Mouse (Mus musculus): ENCODE data around the gene Msmo1.

Gene Msmo1

DNA sequence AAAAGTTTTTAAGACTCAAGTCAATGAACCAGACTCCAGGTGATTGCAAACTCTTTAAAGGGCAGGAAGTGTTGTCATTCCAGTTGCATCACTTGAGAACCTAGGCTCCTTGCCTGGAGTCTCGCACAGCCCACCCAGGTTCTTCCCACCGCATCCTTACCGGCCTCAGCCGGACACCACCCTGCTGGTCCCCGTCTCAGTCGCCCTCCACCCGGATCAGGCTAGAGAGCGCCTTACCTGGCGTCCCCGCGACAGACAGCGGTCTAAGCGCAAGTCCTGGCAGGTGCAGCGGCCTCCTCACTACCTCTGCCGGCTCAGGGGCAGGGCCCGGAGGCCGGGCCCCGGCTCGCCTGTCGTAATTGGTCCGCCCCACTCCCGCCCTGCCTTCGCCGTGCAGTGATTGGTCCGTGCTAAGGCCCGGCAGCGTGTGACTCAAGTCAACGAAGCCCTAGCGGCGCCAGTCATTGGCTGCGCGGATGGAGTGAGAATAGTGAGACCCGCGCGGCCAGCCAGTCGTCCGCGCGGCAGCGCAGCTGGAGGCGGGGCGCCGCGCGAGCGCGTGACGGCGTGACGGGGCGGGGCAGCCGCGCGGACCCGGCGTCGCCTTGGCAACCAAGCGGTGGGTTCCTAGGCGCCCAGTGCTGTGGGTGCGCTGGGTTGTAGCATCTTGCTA is at the start of gene Msmo1:
TSS of gene Msmo1 (minus strand) at position 522 of the 673 bp plus-strand sequence.
- peak; percentile 78 to 96 for DNase-seq (ENCODE audit: low spot score in 2 of 2)

DNA sequence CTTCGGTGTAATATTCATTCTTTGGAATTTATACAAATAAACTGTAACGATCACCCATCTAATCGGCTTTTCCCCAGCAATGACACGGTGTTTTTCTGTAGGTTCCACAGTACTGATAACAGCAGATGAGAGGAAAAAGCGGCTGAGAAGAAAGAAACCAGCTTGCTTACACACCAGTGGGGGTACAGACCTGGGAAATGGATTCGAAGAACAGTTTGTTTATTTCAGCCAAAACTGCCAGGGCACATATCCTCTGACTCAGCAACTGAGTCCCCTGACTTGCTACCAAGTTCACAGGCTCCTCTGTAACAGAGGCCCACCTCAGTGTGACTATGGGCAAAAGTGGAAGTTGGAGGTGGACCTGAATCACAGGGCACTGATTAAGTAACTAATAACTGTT is 48.4 kb upstream of the Msmo1 start:
- no peak for DNase-seq (ENCODE audit: low spot score in 2 of 2)

- no peak for DNase-seq (ENCODE audit: low spot score in 2 of 2)
Observed at GRCm38 (mm10) chr8:64777925-64778324, 44.3 kb upstream of the Msmo1 start.

GRCm38 (mm10) chr8:64774136-64774535 is 40.5 kb upstream of the Msmo1 start:
- DNase-seq (ENCODE audit: low spot score in 2 of 2), result no peak

GRCm38 (mm10) chr8:64770814-64771213 is 37.2 kb upstream of the Msmo1 start:
- DNase-seq (ENCODE audit: low spot score in 2 of 2), result no peak

DNA sequence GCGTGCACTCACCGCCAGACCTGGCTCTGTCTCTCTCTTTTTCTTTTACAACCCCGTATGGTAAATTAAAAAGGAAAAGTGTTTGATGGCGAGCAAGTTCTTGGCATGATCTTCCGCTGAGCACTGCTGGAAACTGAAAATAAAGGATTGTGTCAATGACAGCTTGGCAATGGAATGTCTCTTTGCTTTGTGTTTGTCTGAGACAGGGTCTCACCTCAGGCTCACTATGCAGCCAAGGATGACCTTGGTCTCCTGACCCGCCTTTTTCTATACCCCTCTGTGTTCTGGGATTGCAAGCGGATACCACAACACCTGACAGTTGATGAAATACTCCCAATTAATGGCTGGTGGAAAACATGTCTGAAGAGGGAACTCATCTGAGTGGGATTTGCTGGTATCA is 36.0 kb upstream of the Msmo1 start:
- no peak for DNase-seq (ENCODE audit: low spot score in 2 of 2)

DNA sequence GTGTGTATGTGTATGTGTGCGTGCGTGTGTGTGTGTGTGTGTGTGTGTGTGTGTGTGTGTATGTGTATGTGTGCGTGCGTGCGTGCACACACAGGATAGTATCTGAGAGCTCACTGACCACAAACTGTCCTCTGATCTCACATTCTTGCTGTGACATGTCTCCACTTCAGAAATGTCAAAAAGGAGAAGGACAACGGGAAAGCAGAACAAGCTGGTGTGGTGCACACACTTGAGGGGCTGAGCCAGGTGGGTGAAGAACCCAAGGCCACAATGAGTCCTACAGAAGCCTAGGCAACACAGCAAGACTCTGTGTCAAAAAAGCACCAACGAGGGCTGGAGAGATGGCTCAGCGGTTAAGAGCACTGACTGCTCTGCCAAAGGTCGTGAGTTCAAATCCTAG is 35.1 kb upstream of the Msmo1 start:
- no peak for DNase-seq (ENCODE audit: low spot score in 2 of 2)

GRCm38 (mm10) chr8:64767047-64767446 is 33.5 kb upstream of the Msmo1 start:
- no peak for DNase-seq (ENCODE audit: low spot score in 2 of 2)

DNA sequence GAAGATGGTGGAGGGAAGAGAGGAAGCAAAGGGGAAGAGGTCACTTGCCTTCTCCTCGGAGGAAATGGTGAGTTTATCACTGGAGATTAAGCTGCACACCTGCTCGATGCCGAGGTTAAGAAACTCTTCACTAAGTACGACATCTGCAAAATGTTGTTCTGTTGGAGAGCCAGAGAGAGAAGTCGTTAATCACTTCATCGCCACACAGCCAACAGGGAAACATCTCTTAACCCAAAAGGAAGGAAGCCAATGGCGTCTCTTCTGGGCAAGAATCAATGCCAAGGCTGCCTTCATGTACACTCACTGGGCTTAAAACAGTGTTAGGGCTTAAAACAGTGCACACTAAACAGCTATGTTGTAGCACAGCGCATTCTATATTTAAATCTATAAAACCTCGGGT is 30.5 kb upstream of the Msmo1 start:
- no peak for DNase-seq (ENCODE audit: low spot score in 2 of 2)

DNA sequence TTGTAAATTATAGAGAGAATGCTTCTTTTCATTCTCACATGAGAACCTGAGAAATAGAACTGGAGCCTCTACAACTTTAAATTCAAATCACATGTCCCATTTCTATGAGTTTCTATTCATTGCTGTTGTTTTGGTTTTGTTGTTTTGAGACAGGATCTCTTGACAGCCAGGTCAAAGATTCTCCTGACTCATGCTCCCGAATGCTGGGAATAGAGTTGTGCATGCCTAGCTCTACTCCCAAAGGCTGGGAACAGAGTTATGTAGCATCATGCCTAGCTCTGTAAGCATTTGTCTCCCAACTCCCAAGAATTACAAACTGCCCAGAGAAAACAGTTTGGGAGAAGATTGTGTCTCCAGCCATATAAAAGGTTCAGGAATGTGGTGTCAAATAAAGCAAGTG is 29.2 kb upstream of the Msmo1 start:
- no peak for DNase-seq (ENCODE audit: low spot score in 2 of 2)

DNA sequence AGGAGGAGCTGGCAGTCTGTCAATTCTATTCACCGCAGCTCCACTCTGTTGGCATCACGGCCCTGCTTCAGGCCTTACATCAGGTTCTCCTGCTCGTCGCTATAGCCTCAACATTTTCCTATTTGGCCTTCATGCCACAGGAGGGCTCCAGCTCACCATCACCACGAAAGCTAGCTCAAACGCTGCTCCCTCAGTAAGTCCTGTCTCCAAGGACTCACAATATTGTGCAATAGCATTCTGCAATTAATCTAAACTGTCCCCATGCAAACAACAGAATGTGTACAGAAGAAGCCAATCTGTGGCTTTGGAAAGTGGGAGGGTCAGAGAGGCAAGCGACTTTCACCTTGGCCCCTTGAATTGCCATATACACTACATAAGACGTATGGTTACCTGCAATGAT is 27.8 kb upstream of the Msmo1 start:
- DNase-seq (ENCODE audit: low spot score in 2 of 2), result no peak

GRCm38 (mm10) chr8:64757956-64758355 is 24.4 kb upstream of the Msmo1 start:
- DNase-seq (ENCODE audit: low spot score in 2 of 2), result no peak

GRCm38 (mm10) chr8:64746215-64747058 is 12.8 kb upstream of the Msmo1 start:
- DNase-seq (ENCODE audit: low spot score in 2 of 2), result no peak

GRCm38 (mm10) chr8:64740547-64741211 is 7.1 kb upstream of the Msmo1 start:
- DNase-seq (ENCODE audit: low spot score in 2 of 2), result no peak

GRCm38 (mm10) chr8:64738916-64739315 is 5.3 kb upstream of the Msmo1 start:
- DNase-seq (ENCODE audit: low spot score in 2 of 2), result no peak

- DNase-seq (ENCODE audit: low spot score in 2 of 2), result no peak
Observed at GRCm38 (mm10) chr8:64736767-64737323, 3.3 kb upstream of the Msmo1 start.

DNA sequence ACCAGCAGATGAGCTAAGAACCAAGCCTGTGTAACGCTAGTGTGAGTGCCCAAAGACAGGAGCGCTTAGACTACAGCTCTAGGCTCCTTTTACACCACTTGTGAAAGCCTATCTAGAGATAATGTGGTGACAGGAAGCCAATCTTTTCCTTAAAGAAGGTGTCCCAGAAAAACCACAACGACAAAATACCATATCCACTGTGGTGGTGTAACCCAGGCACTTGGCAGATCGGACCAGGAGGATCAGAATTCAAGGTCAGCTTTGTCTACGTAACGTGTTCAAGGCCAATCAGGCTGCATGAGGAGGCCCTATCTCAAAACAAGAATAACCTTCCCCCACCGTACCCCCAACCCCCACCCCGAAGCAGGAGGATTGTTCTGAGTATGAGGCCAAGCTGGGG is 1.6 kb upstream of the Msmo1 start:
- no peak for DNase-seq (ENCODE audit: low spot score in 2 of 2)

GRCm38 (mm10) chr8:64732596-64732995 is 996 bp downstream of the Msmo1 start:
- no peak for DNase-seq (ENCODE audit: low spot score in 2 of 2)

- DNase-seq (ENCODE audit: low spot score in 2 of 2), result no peak
Observed at GRCm38 (mm10) chr8:64728156-64728555, 5.4 kb downstream of the Msmo1 start.

GRCm38 (mm10) chr8:64726190-64726695 is 7.3 kb downstream of the Msmo1 start:
- DNase-seq (ENCODE audit: low spot score in 2 of 2), result peak; percentile 37 to 43

DNA sequence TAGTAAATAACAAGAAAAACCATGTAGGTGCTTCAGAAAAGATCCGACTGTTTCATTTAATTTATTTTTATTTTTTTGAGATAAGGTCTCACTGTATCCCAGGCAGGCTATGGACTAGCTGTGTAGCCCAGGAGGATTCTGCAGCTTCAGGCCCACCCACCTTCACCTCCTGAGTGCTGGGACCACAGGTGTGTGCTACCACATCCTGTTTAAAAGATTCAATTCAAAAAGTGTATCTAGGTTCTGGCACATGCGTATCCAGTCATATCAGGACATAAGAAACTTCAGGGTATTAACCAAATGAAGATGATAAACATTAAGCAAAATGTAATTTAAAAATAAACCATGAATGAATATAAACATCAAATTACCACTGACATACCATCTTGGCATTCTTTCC is 10.4 kb downstream of the Msmo1 start:
- no peak for DNase-seq (ENCODE audit: low spot score in 2 of 2)

- DNase-seq (ENCODE audit: low spot score in 2 of 2), result no peak
Observed at GRCm38 (mm10) chr8:64717868-64718267, 15.7 kb downstream of the Msmo1 start.

All from urinary bladder, adult 18-20 months (tissue).